Mouse (Mus musculus) liver, embryonic 11.5 days (tissue): ENCODE results near the gene Als2cl. TPM values are rescaled to one million over a fixed set of nuclear protein-coding genes. Genes with fewer than 3 reads are reported as not detected.

Experiments used
- ATAC-seq: fragments of 200-750 bp; cut with Nextera tagmentation; replicated peaks from 2 replicates; pipeline ENCODE4 v1.8.0; 2017; ENCODE audit warnings: moderate number of reproducible peaks, mild to moderate bottlenecking, moderate TSS enrichment, moderate library complexity; ENCODE audit not compliant: low FRiP score
- DNase-seq: peaks from one replicate; pipeline ENCODE4 v3.0.0-alpha.2; 2017; ENCODE audit warnings: low spot score
- H3K27ac ChIP-seq: fragments of 300-500 bp; sonication (generic); 2 replicates; pipeline ENCODE4 v1.5.1; 2014; ENCODE audit warnings: mild to moderate bottlenecking, low read depth, low read length, control low read depth
- H3K27me3 ChIP-seq: fragments of 300-500 bp; sonication (generic); replicated peaks from 2 replicates; pipeline ENCODE4 v1.6.1; 2014; ENCODE audit warnings: low read length, mixed read lengths; ENCODE audit not compliant: control insufficient read depth, insufficient read depth
- H3K36me3 ChIP-seq: fragments of 300-500 bp; sonication (generic); 2 replicates; pipeline ENCODE4 v1.6.1; 2014; ENCODE audit warnings: mild to moderate bottlenecking, low read length, moderate library complexity, mixed read lengths; ENCODE audit not compliant: control insufficient read depth, insufficient read depth
- H3K4me1 ChIP-seq: fragments of 300-500 bp; sonication (generic); replicated peaks from 2 replicates; pipeline ENCODE4 v1.6.1; 2014; ENCODE audit warnings: low read length, mixed read lengths; ENCODE audit not compliant: control insufficient read depth, insufficient read depth
- H3K4me2 ChIP-seq: fragments of 300-500 bp; sonication (generic); 2 replicates; pipeline ENCODE4 v1.6.1; 2014; ENCODE audit warnings: mild to moderate bottlenecking, control low read depth, moderate library complexity
- H3K4me3 ChIP-seq: fragments of 300-500 bp; sonication (generic); 2 replicates; pipeline ENCODE4 v1.5.1; 2014; ENCODE audit warnings: low read depth, low read length, control low read depth
- H3K9ac ChIP-seq: fragments of 300-500 bp; sonication (generic); 2 replicates; pipeline ENCODE4 v1.6.1; 2014; ENCODE audit warnings: low read depth, low read length, control low read depth
- H3K9me3 ChIP-seq: fragments of 300-500 bp; sonication (generic); 2 replicates; pipeline ENCODE4 v1.6.1; 2016; ENCODE audit warnings: low read length, inconsistent platforms, mixed read lengths; ENCODE audit not compliant: control insufficient read depth
- WGBS: fragments of 180-500 bp; shearing (Covaris S2); extraction: QIAGEN DNeasy Blood & Tissue Kit; methylation state at CpG from one replicate; pipeline ENCODE4 v1.1.7; 2014; 5-methylcytosine and 5-hydroxymethylcytosine counted together
- polyA plus RNA-seq: library from polyadenylated mRNA; unstranded; fragments of >200 nt; fragmentation: Nextera tagmentation; extraction: Ambion mirVana; gene quantifications from 2 replicates; pipeline ENCODE4 v1.2.1, GENCODE M21; 2014

Gene Als2cl
- polyA plus RNA-seq, 1 experiment from 2014 or later, result 2.5 TPM

DNA sequence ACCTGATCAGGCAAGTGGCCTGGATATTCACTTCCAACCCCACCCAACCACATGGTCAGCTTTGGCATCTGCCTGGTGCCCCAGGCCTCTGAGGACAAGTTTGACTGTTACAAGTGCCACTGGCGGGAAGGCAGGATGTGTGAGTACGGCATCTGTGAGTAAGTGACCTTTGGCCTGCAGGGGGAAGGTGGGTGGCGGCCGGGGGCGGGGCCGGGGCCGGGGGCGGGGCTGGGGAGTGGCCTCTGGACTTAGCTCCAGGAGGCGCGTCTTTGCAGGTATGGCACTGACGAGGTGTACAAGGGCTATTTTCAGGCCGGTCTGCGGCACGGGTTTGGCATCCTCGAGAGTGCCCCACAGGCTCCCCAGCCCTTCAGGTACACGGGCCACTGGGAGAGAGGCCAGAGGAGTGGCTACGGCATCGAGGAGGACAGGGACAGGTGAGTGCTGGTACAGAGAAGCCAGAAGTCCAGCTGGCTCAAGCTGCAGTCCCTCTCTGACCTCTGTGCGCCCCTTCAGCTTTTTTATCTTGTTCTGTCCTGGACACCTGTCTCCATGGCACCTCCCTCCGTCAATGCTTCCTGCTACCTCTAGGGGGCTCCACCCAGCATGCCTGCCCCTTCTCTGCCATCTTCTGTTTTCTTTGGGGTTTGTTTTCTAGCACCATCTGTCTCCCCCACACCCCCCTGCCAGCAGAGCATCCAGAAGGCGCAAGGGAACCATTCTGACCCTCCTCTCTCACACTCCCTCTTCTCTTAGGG is 10.5 kb downstream of the Als2cl start:
- Histone ChIP-seq H3K27me3 (no peaks in the 10 kb centered on the region), H3K4me1 (peaks cover 22% of the 10 kb centered on the region), H3K9me3 (no peaks in the 10 kb centered on the region), H3K36me3 (no peaks in the 10 kb centered on the region), H3K4me3 (0 out of 2 replicates have a peak overlapping the region, but pooled peaks have one; percentile 15), H3K4me2 (peak overlapping the region; percentile 50), H3K9ac (no peak overlapping the region), H3K27ac (peak overlapping the region; percentile 58)
- DNase-seq (no peak), ATAC-seq (peak; percentile 27; the same call in 1 of the 2 replicates)
- WGBS, result 12% methylated on average over 19 of the region's 21 CpGs

DNA sequence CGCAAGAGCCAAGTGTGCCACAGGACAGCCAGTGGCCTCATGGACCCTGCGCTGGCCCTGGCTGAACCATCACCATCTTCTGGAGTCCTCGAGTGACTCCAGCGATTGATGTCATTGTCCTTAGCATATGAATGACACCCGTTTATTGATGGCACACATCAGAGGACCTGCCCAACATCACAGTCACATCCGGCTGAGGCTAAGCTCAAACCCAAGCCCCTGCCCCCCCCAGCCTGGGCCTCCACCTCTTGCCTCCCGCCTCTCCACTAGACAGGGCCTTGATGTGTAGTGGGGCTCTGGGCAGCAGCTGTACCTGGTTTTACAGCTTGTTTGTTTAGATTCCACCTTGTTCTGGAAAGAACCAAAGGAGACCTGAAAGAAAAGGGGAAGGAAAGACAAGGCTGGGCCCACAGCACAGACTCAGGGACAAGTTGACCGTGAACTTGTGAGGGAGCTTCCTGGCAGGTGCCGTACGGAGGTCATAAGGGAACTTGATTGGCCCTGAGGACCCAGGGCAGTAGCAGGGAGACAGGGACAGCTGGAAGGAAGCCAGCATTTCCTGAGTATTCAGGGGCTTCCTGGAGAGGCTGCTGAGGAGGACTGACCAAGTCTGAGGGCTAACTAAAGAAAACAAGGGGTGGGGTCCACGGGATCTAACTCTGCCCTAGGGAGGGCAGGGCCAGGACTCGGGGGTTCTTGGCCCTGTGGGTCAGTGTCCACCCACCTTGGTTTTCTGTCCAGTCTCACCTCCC is 11.6 kb downstream of the Als2cl start:
- Histone ChIP-seq H3K27me3 (no peaks in the 10 kb centered on the region), H3K4me3 (no peak overlapping the region), H3K36me3 (no peaks in the 10 kb centered on the region), H3K9ac (no peak overlapping the region), H3K27ac (no peak overlapping the region; the same call in none of the 2 replicates), H3K9me3 (no peaks in the 10 kb centered on the region), H3K4me1 (peaks cover 24% of the 10 kb centered on the region), H3K4me2 (no peak overlapping the region)
- no peak for ATAC-seq
- 56% methylated on average over 12 of the region's 12 CpGs for WGBS
- DNase-seq, result no peak

DNA sequence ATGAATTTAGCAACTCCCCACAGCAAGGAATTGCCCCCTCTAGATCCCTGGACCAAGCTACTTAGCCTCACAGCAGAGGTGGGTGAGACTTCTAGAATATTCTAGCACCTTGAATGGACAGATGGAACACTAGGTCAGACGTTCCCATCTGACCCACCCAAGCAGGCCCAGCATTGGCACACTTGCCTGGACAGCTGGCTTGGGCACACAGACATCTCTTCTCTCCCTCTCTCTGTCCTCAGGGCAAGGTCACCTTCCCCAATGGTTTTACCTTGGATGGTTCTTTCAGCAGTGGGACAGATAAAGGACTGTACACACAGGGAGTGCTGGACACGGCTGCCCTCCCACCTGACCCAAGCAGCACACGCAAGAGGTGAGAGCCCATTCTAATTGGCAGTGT is 12.9 kb downstream of the Als2cl start:
- 79% methylated on average over 3 of the region's 3 CpGs for WGBS
- Histone ChIP-seq H3K9ac (no peak overlapping the region), H3K4me2 (no peak overlapping the region), H3K27me3 (no peaks in the 10 kb centered on the region), H3K27ac (no peak overlapping the region), H3K4me3 (no peak overlapping the region), H3K9me3 (no peaks in the 10 kb centered on the region), H3K36me3 (no peaks in the 10 kb centered on the region), H3K4me1 (peaks cover 28% of the 10 kb centered on the region)
- DNase-seq (no peak), ATAC-seq (no peak)

DNA sequence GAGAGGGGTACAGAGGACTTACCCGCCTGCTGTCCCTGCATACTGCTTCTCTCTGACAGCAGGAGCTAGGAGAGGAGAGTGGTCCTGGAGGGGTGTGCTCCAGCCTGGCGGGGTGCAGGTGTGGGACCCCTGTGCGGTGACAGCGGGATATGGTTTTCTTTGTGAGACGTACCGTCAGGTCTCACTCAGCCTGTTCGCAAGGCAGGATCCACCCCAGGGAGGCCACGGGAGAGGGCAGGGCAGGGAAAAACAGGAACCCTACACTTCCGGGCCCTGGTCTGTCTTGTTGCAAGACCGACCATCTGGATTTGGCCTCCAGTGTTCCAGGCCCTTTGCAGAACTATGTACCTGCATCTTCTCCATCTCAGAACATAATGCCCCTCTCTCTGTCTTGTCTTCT is 13.8 kb downstream of the Als2cl start:
- 64% methylated on average over 10 of the region's 10 CpGs for WGBS

DNA sequence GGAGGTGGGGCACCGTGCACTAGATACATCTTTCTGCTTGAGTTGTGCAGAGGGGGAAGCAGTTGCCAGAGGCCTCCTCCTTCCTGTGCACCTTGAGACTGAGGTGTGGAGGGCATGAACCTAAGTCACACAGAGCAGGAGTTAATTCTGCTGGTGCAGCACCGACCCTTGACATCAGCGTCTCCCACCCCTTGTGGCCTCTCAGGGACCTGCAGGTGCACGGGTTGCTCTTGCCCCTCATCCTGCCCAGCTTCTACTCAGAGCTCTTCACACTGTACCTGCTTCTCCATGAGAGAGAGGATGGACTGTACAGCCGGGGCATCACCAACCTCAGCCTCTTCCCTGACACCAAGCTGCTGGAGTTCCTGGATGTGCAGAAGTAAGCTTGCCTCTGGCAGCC is 15.8 kb downstream of the Als2cl start:
- peaks cover 16% of the 10 kb centered on the region for H3K4me1 ChIP-seq
- no peak overlapping the region for H3K9ac ChIP-seq
- no peaks in the 10 kb centered on the region for H3K27me3 ChIP-seq
- H3K4me3 ChIP-seq, result no peak overlapping the region
- ATAC-seq (no peak; the same call in 1 of the 2 replicates), DNase-seq (no peak)
- no peak overlapping the region for H3K4me2 ChIP-seq
- H3K27ac ChIP-seq, result no peak overlapping the region
- H3K9me3 ChIP-seq, result no peaks in the 10 kb centered on the region
- WGBS, result 50% methylated on average over 5 of the region's 5 CpGs
- H3K36me3 ChIP-seq, result no peaks in the 10 kb centered on the region

More for the DNA sequence above, 13.8 kb downstream of the Als2cl start:
- H3K27ac ChIP-seq, result no peak overlapping the region
- no peak overlapping the region for H3K9ac ChIP-seq
- H3K36me3 ChIP-seq, result no peaks in the 10 kb centered on the region
- H3K4me3 ChIP-seq, result no peak overlapping the region
- no peak overlapping the region for H3K4me2 ChIP-seq
- DNase-seq (no peak), ATAC-seq (no peak)
- H3K4me1 ChIP-seq, result peaks cover 28% of the 10 kb centered on the region
- H3K27me3 ChIP-seq, result no peaks in the 10 kb centered on the region
- no peaks in the 10 kb centered on the region for H3K9me3 ChIP-seq

DNA sequence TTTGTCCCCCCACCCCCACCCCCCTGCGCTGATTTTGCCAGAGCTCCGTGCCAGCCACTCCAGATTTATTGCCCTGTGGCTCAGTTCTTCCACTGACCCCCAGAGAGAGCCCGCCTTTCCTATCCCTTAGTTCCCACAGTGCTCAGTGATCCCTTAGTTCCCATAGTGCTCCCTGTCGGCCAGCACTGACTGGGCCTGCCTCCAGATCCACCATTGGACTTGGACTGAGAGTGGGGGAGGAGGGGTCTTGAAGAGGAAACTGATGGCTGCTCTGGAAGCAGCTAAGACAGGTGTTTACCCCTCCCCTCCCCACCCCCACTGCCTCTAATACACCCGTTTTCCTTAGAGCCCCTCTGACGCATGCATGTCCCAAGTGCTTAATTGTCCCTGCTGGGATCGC is 16.3 kb downstream of the Als2cl start:
- Histone ChIP-seq H3K4me3 (no peak overlapping the region), H3K4me2 (peak overlapping the region; percentile 1; the same call in 1 of the 2 replicates), H3K27me3 (no peaks in the 10 kb centered on the region), H3K27ac (no peak overlapping the region), H3K36me3 (no peaks in the 10 kb centered on the region), H3K9me3 (no peaks in the 10 kb centered on the region), H3K4me1 (peaks cover 11% of the 10 kb centered on the region), H3K9ac (no peak overlapping the region)
- DNase-seq (no peak), ATAC-seq (no peak)
- 33% methylated on average over 7 of the region's 7 CpGs for WGBS

DNA sequence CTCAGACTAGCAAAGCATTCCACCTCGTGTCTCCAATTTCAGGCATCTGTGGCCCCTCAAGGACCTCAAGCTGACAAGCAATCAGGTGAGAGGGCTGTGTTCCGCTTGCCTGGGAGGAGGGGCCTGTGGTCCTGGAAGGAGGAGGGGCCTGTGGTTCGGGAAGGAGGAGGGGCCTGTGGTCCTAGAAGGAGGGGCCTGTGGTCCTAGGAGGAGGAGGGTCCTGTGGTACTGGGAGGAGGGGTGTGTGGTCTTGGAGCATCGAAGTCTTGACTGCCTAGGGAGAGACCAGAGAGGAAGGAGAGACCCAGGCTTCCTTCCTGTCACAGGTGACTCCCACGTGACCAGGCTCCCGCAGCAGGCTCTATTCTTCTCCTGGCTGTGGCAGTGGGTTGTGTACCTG is 16.9 kb downstream of the Als2cl start:
- no peak overlapping the region for H3K9ac ChIP-seq
- no peak overlapping the region for H3K4me3 ChIP-seq
- DNase-seq (no peak), ATAC-seq (no peak; the same call in 1 of the 2 replicates)
- WGBS, result 6% methylated on average over 6 of the region's 6 CpGs
- no peaks in the 10 kb centered on the region for H3K36me3 ChIP-seq
- no peak overlapping the region for H3K27ac ChIP-seq
- H3K9me3 ChIP-seq, result no peaks in the 10 kb centered on the region
- no peaks in the 10 kb centered on the region for H3K27me3 ChIP-seq
- peaks cover 6% of the 10 kb centered on the region for H3K4me1 ChIP-seq
- H3K4me2 ChIP-seq, result peak overlapping the region; percentile 1; the same call in 1 of the 2 replicates

DNA sequence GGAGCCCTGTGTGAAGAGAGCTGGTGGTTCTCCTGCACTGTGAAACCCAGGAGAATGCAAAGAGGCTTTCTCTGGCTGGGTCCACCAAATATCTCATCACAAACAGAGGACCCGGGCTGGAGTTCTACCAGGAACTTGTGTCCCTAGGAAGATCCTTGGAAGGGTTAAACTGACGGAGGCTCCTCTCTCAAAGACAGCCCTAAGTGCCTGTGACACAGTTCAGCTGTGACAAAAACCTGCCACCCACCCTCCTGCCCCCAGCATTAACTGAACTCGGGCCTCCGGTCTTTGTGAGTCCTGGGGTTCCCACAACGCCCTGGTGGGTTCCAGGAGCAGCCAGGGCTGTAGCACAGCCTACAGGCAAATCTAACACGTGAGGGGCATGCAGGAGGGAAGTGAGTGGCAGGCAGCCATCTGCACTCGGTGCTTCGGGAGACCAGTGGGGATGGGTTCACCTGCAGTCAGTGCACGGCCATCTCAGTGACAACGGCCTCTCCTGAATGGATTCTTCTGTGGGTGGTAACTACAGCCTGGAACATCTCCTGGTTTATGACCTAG is 19.9 kb downstream of the Als2cl start:
- H3K4me2 ChIP-seq, result no peak overlapping the region
- no peaks in the 10 kb centered on the region for H3K36me3 ChIP-seq
- no peak overlapping the region for H3K9ac ChIP-seq
- peaks cover 6% of the 10 kb centered on the region for H3K4me1 ChIP-seq
- DNase-seq, result no peak
- no peak overlapping the region for H3K27ac ChIP-seq
- no peaks in the 10 kb centered on the region for H3K9me3 ChIP-seq
- no peak overlapping the region for H3K4me3 ChIP-seq
- 66% methylated on average over 10 of the region's 10 CpGs for WGBS
- ATAC-seq, result no peak
- no peaks in the 10 kb centered on the region for H3K27me3 ChIP-seq
